Mouse (Mus musculus) MEL (cell line): Measurements from ENCODE around the gene Tox3. TPM values are rescaled to one million over a fixed set of nuclear protein-coding genes. Genes with fewer than 3 reads are reported as not detected.

Source experiments
- DNase-seq: peaks from one replicate; pipeline ENCODE4 v3.0.0; 2011; ENCODE audit warnings: low read depth, low spot score
- H3K27ac ChIP-seq: 2 replicates; pipeline ENCODE4 v1.5.1; 2012; ENCODE audit warnings: low read depth, mild to moderate bottlenecking, control low read depth, low read length, moderate library complexity; ENCODE audit not compliant: control insufficient read depth
- H3K27me3 ChIP-seq, 2 experiments: fragments of 150-350 bp in 1 of 2; sonication (generic) in 1 of 2; 2 replicates each; pipeline ENCODE4 v1.6.1; 2012; ENCODE audit warnings: low read length in 2 of 2, mild to moderate bottlenecking in 2 of 2, improper control_type of control experiment in 1 of 2, moderate library complexity in 1 of 2; ENCODE audit not compliant: insufficient read depth in 2 of 2, control insufficient read depth in 1 of 2
- H3K36me3 ChIP-seq, 2 experiments: 2 replicates each; pipeline ENCODE4 v1.6.1; 2012 to 2014; ENCODE audit warnings: low read length in 2 of 2, improper control_type of control experiment in 1 of 2, inconsistent platforms in 1 of 2, mild to moderate bottlenecking in 1 of 2; ENCODE audit not compliant: insufficient read depth in 2 of 2, control insufficient read depth in 1 of 2
- H3K4me1 ChIP-seq, 2 experiments: fragments of 150-350 bp in 1 of 2; sonication (generic) in 1 of 2; 2 replicates each; pipeline ENCODE4 v1.6.1; 2012; ENCODE audit warnings: low read length in 2 of 2, improper control_type of control experiment in 1 of 2, mild to moderate bottlenecking in 1 of 2; ENCODE audit not compliant: insufficient read depth in 2 of 2, control insufficient read depth in 1 of 2
- H3K4me3 ChIP-seq, 2 experiments: fragments of 150-350 bp in 1 of 2; sonication (generic) in 1 of 2; 2 replicates each; pipeline ENCODE4 v1.5.1; 2012; ENCODE audit warnings: low read depth in 2 of 2, low read length in 2 of 2, mild to moderate bottlenecking in 2 of 2, moderate library complexity in 2 of 2, control low read depth in 1 of 2, improper control_type of control experiment in 1 of 2; ENCODE audit not compliant: control insufficient read depth in 1 of 2, insufficient read depth in 1 of 2
- H3K79me2 ChIP-seq: 2 replicates; pipeline ENCODE4 v1.6.1; 2012; ENCODE audit warnings: mild to moderate bottlenecking, low read length, moderate library complexity; ENCODE audit not compliant: control insufficient read depth, poor library complexity, insufficient read depth
- H3K9ac ChIP-seq: 2 replicates; pipeline ENCODE4 v1.6.1; 2012; ENCODE audit warnings: low read depth, mild to moderate bottlenecking, control low read depth, low read length, moderate library complexity; ENCODE audit not compliant: control insufficient read depth, poor library complexity, severe bottlenecking
- H3K9me3 ChIP-seq: fragments of 150-350 bp; sonication (generic); replicated peaks from 2 replicates; pipeline ENCODE4 v1.6.1; 2012; ENCODE audit warnings: mild to moderate bottlenecking, low read length, improper control_type of control experiment, moderate library complexity; ENCODE audit not compliant: insufficient read depth
- BHLHE40 ChIP-seq: IDR thresholded peaks from 2 replicates; pipeline ENCODE4 v1.6.1; 2012; ENCODE audit warnings: low read depth, mild to moderate bottlenecking, inconsistent platforms, low read length, improper control_type of control experiment, borderline replicate concordance
- CHD1 ChIP-seq: IDR thresholded peaks from 2 replicates; pipeline ENCODE4 v1.6.1; 2012; ENCODE audit warnings: low read depth, mild to moderate bottlenecking, inconsistent platforms, low read length, improper control_type of control experiment
- CTCF ChIP-seq, 3 experiments: IDR thresholded peaks in 2 of 3; conservative IDR thresholded peaks in 1 of 3; 2 replicates each; pipeline ENCODE4 v1.5.1; 2011 to 2012; ENCODE audit warnings: low read length in 3 of 3, low read depth in 2 of 3, mild to moderate bottlenecking in 2 of 3, improper control_type of control experiment in 1 of 3, inconsistent platforms in 1 of 3, mixed read lengths in 1 of 3, moderate library complexity in 1 of 3; ENCODE audit not compliant: control insufficient read depth in 1 of 3, insufficient read depth in 1 of 3, poor library complexity in 1 of 3, severe bottlenecking in 1 of 3
- E2F4 ChIP-seq: IDR thresholded peaks from 2 replicates; pipeline ENCODE4 v1.6.1; 2011; ENCODE audit warnings: low read depth, low read length, improper control_type of control experiment, borderline replicate concordance
- ETS1 ChIP-seq: IDR thresholded peaks from 2 replicates; pipeline ENCODE4 v1.6.1; 2012; ENCODE audit warnings: low read depth, mild to moderate bottlenecking, inconsistent platforms, low read length, improper control_type of control experiment, moderate library complexity
- GATA1 ChIP-seq: IDR thresholded peaks from 2 replicates; pipeline ENCODE4 v1.6.1; 2011; ENCODE audit warnings: low read depth, low read length, improper control_type of control experiment
- HCFC1 ChIP-seq: IDR thresholded peaks from 2 replicates; pipeline ENCODE4 v1.6.1; 2012; ENCODE audit warnings: low read depth, mild to moderate bottlenecking, inconsistent platforms, low read length, improper control_type of control experiment, moderate library complexity
- MAFK ChIP-seq: IDR thresholded peaks from 2 replicates; pipeline ENCODE4 v1.6.1; 2011; ENCODE audit warnings: low read depth, mild to moderate bottlenecking, low read length, improper control_type of control experiment, borderline replicate concordance
- MAX ChIP-seq: IDR thresholded peaks from 2 replicates; pipeline ENCODE4 v1.6.1; 2011; ENCODE audit warnings: low read length, improper control_type of control experiment
- MAZ ChIP-seq: IDR thresholded peaks from 2 replicates; pipeline ENCODE4 v1.6.1; 2012; ENCODE audit warnings: low read depth, mild to moderate bottlenecking, inconsistent platforms, low read length, improper control_type of control experiment
- MEF2A ChIP-seq: IDR thresholded peaks from 2 replicates; pipeline ENCODE4 v1.6.1; 2014; ENCODE audit warnings: low read depth, mild to moderate bottlenecking, inconsistent platforms, low read length, improper control_type of control experiment; ENCODE audit not compliant: poor library complexity, insufficient replicate concordance, severe bottlenecking; ENCODE audit errors: extremely low read depth
- MXI1 ChIP-seq: IDR thresholded peaks from 2 replicates; pipeline ENCODE4 v1.6.1; 2011; ENCODE audit warnings: mild to moderate bottlenecking, low read depth, low read length, improper control_type of control experiment
- MYC ChIP-seq: IDR thresholded peaks from 2 replicates; pipeline ENCODE4 v1.6.1; 2011; ENCODE audit warnings: low read depth, mild to moderate bottlenecking, low read length, improper control_type of control experiment, moderate library complexity
- NRF1 ChIP-seq: IDR thresholded peaks from 2 replicates; pipeline ENCODE4 v1.6.1; 2014; ENCODE audit warnings: low read depth, mild to moderate bottlenecking, inconsistent platforms, low read length, improper control_type of control experiment, moderate library complexity; ENCODE audit not compliant: poor library complexity, insufficient read depth, severe bottlenecking
- POLR2AphosphoS2 ChIP-seq: IDR thresholded peaks from 2 replicates; pipeline ENCODE4 v1.6.1; 2011; ENCODE audit warnings: low read length, improper control_type of control experiment
- POLR2AphosphoS5 ChIP-seq: IDR thresholded peaks from 2 replicates; pipeline ENCODE4 v1.6.1; 2012; ENCODE audit warnings: low read depth, borderline replicate concordance, mild to moderate bottlenecking, inconsistent platforms, low read length, moderate library complexity, mixed read lengths
- SIN3A ChIP-seq: IDR thresholded peaks from 2 replicates; pipeline ENCODE4 v1.6.1; 2012; ENCODE audit warnings: low read length, improper control_type of control experiment, inconsistent platforms
- SMC3 ChIP-seq: IDR thresholded peaks from 2 replicates; pipeline ENCODE4 v1.6.1; 2011; ENCODE audit warnings: low read depth, low read length, improper control_type of control experiment
- TAL1 ChIP-seq: IDR thresholded peaks from 2 replicates; pipeline ENCODE4 v1.6.1; 2012; ENCODE audit warnings: mild to moderate bottlenecking, inconsistent platforms, low read length, moderate library complexity, mixed read lengths
- UBTF ChIP-seq: IDR thresholded peaks from 2 replicates; pipeline ENCODE4 v1.6.1; 2012; ENCODE audit warnings: low read depth, mild to moderate bottlenecking, inconsistent platforms, low read length, improper control_type of control experiment, moderate library complexity, borderline replicate concordance; ENCODE audit not compliant: insufficient read depth
- ZC3H11A ChIP-seq: IDR thresholded peaks from 2 replicates; pipeline ENCODE4 v1.6.1; 2012; ENCODE audit warnings: low read depth, mild to moderate bottlenecking, inconsistent platforms, low read length, improper control_type of control experiment
- polyA plus RNA-seq, 2 experiments: library from polyadenylated mRNA; stranded (reverse) in 1 of 2; unstranded in 1 of 2; fragments of >175 nt in 1 of 2; fragments of >200 nt in 1 of 2; gene quantifications; 2 replicates each; pipeline versions ENCODE4 v1.2.1 to v1.2.4; 2012; ENCODE audit warnings: low replicate concordance in 2 of 2, low read depth in 1 of 2; ENCODE audit not compliant: insufficient read length in 2 of 2, insufficient read depth in 1 of 2, missing spikeins in 1 of 2
- total RNA-seq: library from RNA; depleted of rRNA; stranded (reverse); fragments of 300-350 nt; gene quantifications from 2 replicates; pipeline ENCODE4 v1.2.3, GENCODE M21; 2012

Gene Tox3
- total and polyA plus RNA-seq, 3 experiments: not detected

DNA sequence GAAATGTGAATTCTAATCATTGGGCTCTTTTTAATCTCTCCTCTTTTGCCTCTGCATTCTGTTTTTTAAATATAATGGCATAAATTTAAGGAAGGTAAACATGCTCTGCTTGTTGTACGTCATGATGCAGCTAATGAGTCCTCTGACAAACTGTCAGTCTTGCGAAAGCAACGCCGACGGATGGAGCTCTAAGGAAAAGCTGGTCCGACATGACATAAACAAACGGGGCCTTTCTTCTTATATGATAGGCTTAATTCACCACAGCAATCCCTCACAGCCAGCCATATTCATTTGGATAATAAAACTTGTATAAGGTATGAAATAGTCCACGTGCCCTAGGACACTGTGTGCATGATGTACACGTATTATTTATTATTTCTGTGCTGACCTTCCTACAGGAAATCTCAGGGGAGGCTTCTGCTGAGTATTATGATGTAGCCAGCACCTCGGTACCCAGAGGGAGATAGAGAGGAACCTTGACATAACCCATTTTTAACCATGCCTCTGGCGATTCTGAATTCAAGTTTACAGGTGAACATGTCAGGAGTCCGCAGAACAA lies 80.4 kb downstream of the Tox3 start:
- no peaks in the 10 kb centered on the region for H3K27me3 ChIP-seq
- no peak for DNase-seq
- TF ChIP-seq CTCF (IDR thresholded peaks at IDR 0.05 in 2 of 3, conservative IDR thresholded peaks at IDR 0.05 in 1 of 3; ENCODE audit: control insufficient read depth in 1 of 3, insufficient read depth in 1 of 3, low read depth in 2 of 3, low read length in 3 of 3, poor library complexity in 1 of 3, severe bottlenecking in 1 of 3) (no peak), UBTF (no peak), MYC (no peak)
- H3K4me1 ChIP-seq: no peaks in the 10 kb centered on the region
- no peaks in the 10 kb centered on the region for H3K9me3 ChIP-seq
- no peak overlapping the region for H3K4me3 ChIP-seq
- H3K79me2 ChIP-seq: no peaks in the 10 kb centered on the region
- H3K9ac ChIP-seq: no peak overlapping the region
- H3K27ac ChIP-seq: no peak overlapping the region
- H3K36me3 ChIP-seq: no peaks in the 10 kb centered on the region

DNA sequence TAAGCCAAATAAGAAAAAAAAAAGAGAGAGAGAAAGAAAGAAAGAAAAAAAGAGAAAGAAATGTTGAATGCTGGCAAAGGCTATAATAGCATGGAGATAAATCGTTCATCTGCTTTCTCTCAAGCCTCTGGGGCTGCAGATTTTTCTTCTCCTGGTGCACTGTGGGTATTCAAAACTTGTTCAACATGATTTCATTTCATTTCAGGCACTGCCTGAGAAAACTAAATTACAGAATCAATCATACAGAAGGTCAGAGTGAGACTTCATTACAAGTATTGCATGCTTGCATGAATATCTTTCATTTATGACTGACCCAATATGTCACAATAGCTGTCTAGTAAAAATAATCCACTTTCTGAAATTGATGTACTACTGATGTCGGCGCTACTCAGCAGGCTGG lies 81.2 kb downstream of the Tox3 start:
- Histone ChIP-seq H3K27me3 (no peaks in the 10 kb centered on the region), H3K36me3 (no peaks in the 10 kb centered on the region), H3K79me2 (no peaks in the 10 kb centered on the region), H3K9ac (no peak overlapping the region), H3K4me3 (no peak overlapping the region), H3K27ac (no peak overlapping the region), H3K9me3 (no peaks in the 10 kb centered on the region), H3K4me1 (no peaks in the 10 kb centered on the region)
- TF ChIP-seq ZC3H11A (no peak), GATA1 (no peak), MAZ (no peak), TAL1 (no peak), SMC3 (no peak), HCFC1 (no peak), BHLHE40 (no peak), SIN3A (no peak), MXI1 (no peak), MAX (no peak), CHD1 (no peak)
- DNase-seq: no peak

DNA sequence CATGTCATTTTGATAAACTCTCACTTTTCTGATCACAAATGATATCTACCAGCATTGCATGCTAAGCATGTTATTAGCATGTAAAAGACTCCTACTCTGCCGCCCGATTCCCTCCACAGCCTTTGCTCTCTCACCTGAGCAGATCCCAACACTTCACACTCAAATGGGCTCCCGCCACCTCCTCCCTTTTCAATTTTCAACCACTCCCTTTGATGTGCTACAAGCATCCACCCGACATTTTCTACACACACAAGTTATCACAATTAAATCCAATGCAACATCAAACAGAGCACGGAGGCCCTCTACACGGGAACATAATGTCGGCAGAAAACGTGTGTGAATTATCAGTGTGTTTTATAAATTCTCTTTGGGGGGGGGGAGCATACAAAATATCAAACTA lies 81.9 kb downstream of the Tox3 start:
- no peak overlapping the region for H3K4me3 ChIP-seq
- no peaks in the 10 kb centered on the region for H3K79me2 ChIP-seq
- H3K27me3 ChIP-seq: no peaks in the 10 kb centered on the region
- no peak overlapping the region for H3K27ac ChIP-seq
- H3K9me3 ChIP-seq: no peaks in the 10 kb centered on the region
- no peak overlapping the region for H3K9ac ChIP-seq
- no peaks in the 10 kb centered on the region for H3K36me3 ChIP-seq
- TF ChIP-seq MAFK: no peak
- no peak for TF ChIP-seq POLR2AphosphoS5
- TF ChIP-seq ETS1: no peak
- TF ChIP-seq MAZ: no peak
- TF ChIP-seq NRF1: no peak
- no peak for TF ChIP-seq POLR2AphosphoS2
- no peak for TF ChIP-seq MEF2A
- TF ChIP-seq E2F4: no peak
- no peak for TF ChIP-seq BHLHE40
- TF ChIP-seq HCFC1: no peak
- TF ChIP-seq MAX: no peak
- TF ChIP-seq, all 39 proteins: peak for 0
- no peak for DNase-seq
- no peaks in the 10 kb centered on the region for H3K4me1 ChIP-seq
